Mouse (Mus musculus): ENCODE data around the gene Rgs2. TPM values are rescaled to one million over a fixed set of nuclear protein-coding genes. Genes with fewer than 3 reads are reported as not detected.

Gene Rgs2
- polyA plus RNA-seq, 1 experiment from 2014 or later, result 40.6 TPM

DNA sequence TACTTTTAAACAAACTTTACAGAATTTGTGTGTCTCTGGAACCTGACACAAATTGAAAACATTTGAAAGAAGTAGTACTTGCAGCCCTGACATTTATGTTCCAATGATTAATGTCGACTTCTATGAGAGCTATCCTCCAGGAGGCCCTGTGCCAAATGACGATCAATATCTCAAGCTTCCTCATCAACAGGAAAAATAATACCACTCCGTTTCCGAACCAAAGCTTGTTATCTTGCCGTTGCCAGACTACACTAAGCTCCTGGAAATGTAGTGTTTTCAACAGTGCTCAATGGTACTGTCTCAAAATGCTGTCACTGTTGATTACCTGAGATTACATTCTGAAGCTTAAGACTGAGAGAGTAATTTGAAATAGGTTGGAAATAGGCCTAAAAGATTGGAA is 13.7 kb downstream of the Rgs2 start:
- no peak overlapping the region for H3K4me3 ChIP-seq (replicated peaks; ENCODE audit: low read depth, low read length)
- DNase-seq (ENCODE audit: low spot score) (no peak), ATAC-seq (replicated peaks; ENCODE audit: low FRiP score, low read depth) (no peak)
- TF ChIP-seq CTCF (IDR thresholded peaks at IDR 0.05; ENCODE audit: low read depth), result no peak
- H3K27me3 ChIP-seq (ENCODE audit: insufficient read depth, low read length), result no peaks in the 10 kb centered on the region
- no peaks in the 10 kb centered on the region for H3K36me3 ChIP-seq (ENCODE audit: insufficient read depth, low read length)
- no peak overlapping the region for H3K4me2 ChIP-seq (ENCODE audit: low read length)
- no peaks in the 10 kb centered on the region for H3K4me1 ChIP-seq (replicated peaks; ENCODE audit: insufficient read depth, low read length)
- no peaks in the 10 kb centered on the region for H3K9me3 ChIP-seq (replicated peaks; ENCODE audit: low read length)
- H3K9ac ChIP-seq (ENCODE audit: low read depth, low read length), result no peak overlapping the region
- WGBS, result 20% methylated on average over 5 of the region's 5 CpGs
- no peak overlapping the region for H3K27ac ChIP-seq

DNA sequence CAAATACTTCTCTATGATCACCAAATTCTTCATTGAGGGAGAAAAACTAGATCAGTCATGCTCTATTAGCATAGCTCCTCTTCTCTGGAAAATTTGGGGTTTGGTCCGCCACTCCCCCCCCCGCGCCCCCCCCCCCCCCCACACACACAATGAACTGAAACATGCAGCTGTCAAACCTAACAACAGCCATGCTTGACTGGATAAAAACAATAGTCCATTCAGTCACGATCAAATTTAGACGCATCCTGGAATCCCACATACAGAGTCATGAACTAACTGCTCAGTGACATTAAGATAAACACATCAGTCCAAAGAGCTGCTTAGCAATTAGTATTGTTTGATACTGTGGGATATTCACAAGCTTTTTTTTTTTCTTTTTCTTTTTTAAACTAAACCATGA is 14.2 kb downstream of the Rgs2 start:
- H3K9me3 ChIP-seq (replicated peaks; ENCODE audit: low read length), result no peaks in the 10 kb centered on the region
- H3K36me3 ChIP-seq (ENCODE audit: insufficient read depth, low read length), result no peaks in the 10 kb centered on the region
- no peak overlapping the region for H3K27ac ChIP-seq
- TF ChIP-seq CTCF (IDR thresholded peaks at IDR 0.05; ENCODE audit: low read depth), result no peak
- no peak for ATAC-seq (replicated peaks; ENCODE audit: low FRiP score, low read depth)
- WGBS, result 9% methylated on average over 4 of the region's 5 CpGs
- H3K9ac ChIP-seq (ENCODE audit: low read depth, low read length), result no peak overlapping the region
- no peak overlapping the region for H3K4me2 ChIP-seq (ENCODE audit: low read length)
- H3K27me3 ChIP-seq (ENCODE audit: insufficient read depth, low read length), result no peaks in the 10 kb centered on the region
- DNase-seq (ENCODE audit: low spot score), result no peak
- no peak overlapping the region for H3K4me3 ChIP-seq (replicated peaks; ENCODE audit: low read depth, low read length)
- H3K4me1 ChIP-seq (replicated peaks; ENCODE audit: insufficient read depth, low read length), result no peaks in the 10 kb centered on the region

DNA sequence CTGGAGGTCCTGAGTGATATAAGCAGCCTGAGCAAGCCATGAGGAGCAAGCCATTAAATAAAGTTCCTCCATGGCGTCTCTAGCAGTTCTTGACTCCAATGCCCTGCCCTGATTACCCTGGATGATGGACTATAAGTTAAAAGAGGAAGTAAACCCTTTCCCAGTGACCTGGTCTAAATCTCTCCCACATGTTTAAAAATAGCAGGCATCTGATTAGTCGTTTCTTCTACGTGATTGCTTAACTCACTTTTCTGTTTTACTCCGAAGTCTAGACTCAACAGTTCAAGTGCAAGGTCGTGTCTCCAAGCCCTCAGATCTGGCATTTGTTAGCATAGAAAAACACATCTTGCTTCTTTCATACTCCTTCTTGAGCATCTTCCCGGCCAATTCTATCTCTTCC is 15.2 kb downstream of the Rgs2 start:
- ATAC-seq (replicated peaks; ENCODE audit: low FRiP score, low read depth), result no peak
- H3K4me3 ChIP-seq (replicated peaks; ENCODE audit: low read depth, low read length), result no peak overlapping the region
- no peaks in the 10 kb centered on the region for H3K4me1 ChIP-seq (replicated peaks; ENCODE audit: insufficient read depth, low read length)
- H3K27ac ChIP-seq, result no peak overlapping the region
- no peaks in the 10 kb centered on the region for H3K9me3 ChIP-seq (replicated peaks; ENCODE audit: low read length)
- H3K36me3 ChIP-seq (ENCODE audit: insufficient read depth, low read length), result no peaks in the 10 kb centered on the region
- 56% methylated on average over 6 of the region's 6 CpGs for WGBS
- no peaks in the 10 kb centered on the region for H3K27me3 ChIP-seq (ENCODE audit: insufficient read depth, low read length)
- no peak for TF ChIP-seq CTCF (IDR thresholded peaks at IDR 0.05; ENCODE audit: low read depth)
- DNase-seq (ENCODE audit: low spot score), result no peak
- no peak overlapping the region for H3K9ac ChIP-seq (ENCODE audit: low read depth, low read length)
- no peak overlapping the region for H3K4me2 ChIP-seq (ENCODE audit: low read length)

DNA sequence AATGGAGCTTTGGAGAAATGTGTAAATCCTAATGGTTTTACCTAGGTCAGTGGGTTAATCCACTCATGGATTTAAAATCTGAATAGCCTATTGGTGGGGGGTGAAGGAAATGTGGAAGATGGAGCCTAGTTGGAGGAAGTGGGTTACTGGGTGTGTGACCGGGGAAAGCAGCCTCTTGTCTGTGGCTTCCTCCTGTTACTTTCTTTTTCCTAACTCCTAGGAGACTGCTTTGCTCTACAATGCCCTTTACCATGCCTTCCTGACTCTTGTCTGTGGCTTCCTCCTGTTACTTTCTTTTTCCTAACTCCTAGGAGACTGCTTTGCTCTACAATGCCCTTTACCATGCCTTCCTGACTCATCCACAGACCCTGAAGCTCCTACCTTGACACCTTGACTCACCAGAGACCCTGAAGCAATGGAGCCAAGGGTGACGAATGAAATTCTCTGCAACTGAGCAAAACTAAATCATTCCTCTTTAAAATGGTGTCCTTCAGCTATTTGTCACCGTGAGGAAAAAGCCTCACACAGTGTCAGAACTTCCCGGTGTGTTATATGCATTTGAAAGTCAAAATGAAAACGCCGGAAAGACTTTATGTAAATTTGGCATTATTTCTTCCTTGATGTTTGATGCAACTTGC is 18.9 kb downstream of the Rgs2 start:
- 79% methylated on average over 6 of the region's 6 CpGs for whole genome bisulfite sequencing

DNA sequence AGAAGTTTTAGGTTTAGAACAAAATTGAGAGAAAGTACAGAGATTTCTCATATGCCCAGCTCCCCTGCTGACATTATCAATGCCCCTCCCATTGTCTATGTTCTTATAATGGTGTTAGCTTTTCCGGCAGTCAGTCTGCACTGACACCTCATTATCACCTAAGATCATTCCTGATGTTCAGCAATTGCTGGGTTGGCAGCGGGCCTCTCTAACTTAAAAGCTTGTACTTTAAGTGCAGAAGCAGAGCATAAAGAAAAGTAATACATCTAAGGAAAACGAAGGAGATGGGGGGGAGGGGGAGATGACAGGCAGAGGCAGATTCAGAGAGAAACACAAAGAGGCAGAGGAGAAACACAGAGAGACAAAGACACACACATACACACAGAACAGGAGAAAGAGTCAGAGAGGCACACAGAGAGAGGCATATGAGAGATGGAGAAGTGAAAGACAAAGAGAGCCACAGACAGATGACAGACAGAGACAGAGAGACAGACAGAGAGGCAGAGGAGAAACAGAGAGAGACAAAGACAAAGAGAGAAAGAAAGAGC is 21.1 kb downstream of the Rgs2 start:
- TF ChIP-seq CTCF (IDR thresholded peaks at IDR 0.05; ENCODE audit: low read depth), result no peak
- Histone ChIP-seq H3K9me3 (replicated peaks; ENCODE audit: low read length) (no peaks in the 10 kb centered on the region), H3K4me2 (ENCODE audit: low read length) (no peak overlapping the region), H3K27me3 (ENCODE audit: insufficient read depth, low read length) (no peaks in the 10 kb centered on the region), H3K9ac (ENCODE audit: low read depth, low read length) (no peak overlapping the region), H3K36me3 (ENCODE audit: insufficient read depth, low read length) (no peaks in the 10 kb centered on the region), H3K4me1 (replicated peaks; ENCODE audit: insufficient read depth, low read length) (no peaks in the 10 kb centered on the region), H3K27ac (no peak overlapping the region), H3K4me3 (replicated peaks; ENCODE audit: low read depth, low read length) (no peak overlapping the region)
- 30% methylated on average over 3 of the region's 3 CpGs for WGBS
- ATAC-seq (replicated peaks; ENCODE audit: low FRiP score, low read depth) (no peak), DNase-seq (ENCODE audit: low spot score) (no peak)

More for the DNA sequence above, 18.9 kb downstream of the Rgs2 start:
- no peaks in the 10 kb centered on the region for H3K4me1 ChIP-seq (replicated peaks; ENCODE audit: insufficient read depth, low read length)
- H3K27me3 ChIP-seq (ENCODE audit: insufficient read depth, low read length), result no peaks in the 10 kb centered on the region
- DNase-seq (ENCODE audit: low spot score), result no peak
- H3K9ac ChIP-seq (ENCODE audit: low read depth, low read length), result no peak overlapping the region
- no peak for TF ChIP-seq CTCF (IDR thresholded peaks at IDR 0.05; ENCODE audit: low read depth)
- H3K27ac ChIP-seq, result no peak overlapping the region
- no peak for ATAC-seq (replicated peaks; ENCODE audit: low FRiP score, low read depth)
- H3K9me3 ChIP-seq (replicated peaks; ENCODE audit: low read length), result no peaks in the 10 kb centered on the region
- H3K4me3 ChIP-seq (replicated peaks; ENCODE audit: low read depth, low read length), result no peak overlapping the region
- no peak overlapping the region for H3K4me2 ChIP-seq (ENCODE audit: low read length)
- H3K36me3 ChIP-seq (ENCODE audit: insufficient read depth, low read length), result no peaks in the 10 kb centered on the region

DNA sequence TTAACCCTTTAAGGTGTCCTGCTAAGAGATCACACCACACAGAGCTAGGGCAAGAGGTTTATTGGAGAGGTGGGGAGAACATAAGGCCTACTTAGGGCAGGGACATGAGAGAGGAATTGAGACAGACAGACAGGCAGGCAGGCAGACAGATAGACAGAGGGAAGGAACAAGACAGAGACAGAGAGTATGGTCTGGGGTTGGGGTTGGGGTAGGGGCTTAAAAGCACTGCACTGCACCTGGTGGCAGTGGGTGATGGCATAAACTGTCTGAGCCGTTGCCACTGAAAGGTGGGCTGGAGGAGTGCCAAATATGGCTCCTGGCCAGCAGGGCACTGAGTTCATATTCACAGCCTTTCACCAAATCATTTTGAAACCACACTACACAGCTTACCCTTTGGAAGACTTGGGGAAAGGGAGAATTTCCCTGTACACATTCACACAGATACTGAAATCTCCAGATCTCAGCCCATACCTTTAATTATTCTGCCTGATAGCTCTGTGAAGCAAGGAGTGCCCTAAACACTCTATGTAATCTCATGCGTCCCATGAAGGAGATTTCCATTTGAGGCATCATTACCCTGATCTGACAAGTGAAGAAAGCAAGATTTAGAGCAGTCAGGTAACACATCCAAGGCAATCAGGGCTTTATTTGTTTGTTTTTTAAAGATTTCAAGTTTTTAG is 21.7 kb downstream of the Rgs2 start:
- no peak for TF ChIP-seq CTCF (IDR thresholded peaks at IDR 0.05; ENCODE audit: low read depth)
- no peak for DNase-seq (ENCODE audit: low spot score)
- Histone ChIP-seq H3K4me1 (replicated peaks; ENCODE audit: insufficient read depth, low read length) (no peaks in the 10 kb centered on the region), H3K36me3 (ENCODE audit: insufficient read depth, low read length) (no peaks in the 10 kb centered on the region), H3K27me3 (ENCODE audit: insufficient read depth, low read length) (no peaks in the 10 kb centered on the region), H3K4me2 (ENCODE audit: low read length) (no peak overlapping the region), H3K27ac (no peak overlapping the region), H3K9ac (ENCODE audit: low read depth, low read length) (no peak overlapping the region), H3K4me3 (replicated peaks; ENCODE audit: low read depth, low read length) (no peak overlapping the region), H3K9me3 (replicated peaks; ENCODE audit: low read length) (no peaks in the 10 kb centered on the region)
- WGBS, result 34% methylated on average over 2 of the region's 2 CpGs
- ATAC-seq (replicated peaks; ENCODE audit: low FRiP score, low read depth), result no peak
